Mouse (Mus musculus): ENCODE data around the gene Rnase11. TPM values are rescaled to one million over a fixed set of nuclear protein-coding genes. Genes with fewer than 3 reads are reported as not detected.

Rnase11 gene
- total RNA-seq, 2 experiments from 2014 or later = not detected

DNA sequence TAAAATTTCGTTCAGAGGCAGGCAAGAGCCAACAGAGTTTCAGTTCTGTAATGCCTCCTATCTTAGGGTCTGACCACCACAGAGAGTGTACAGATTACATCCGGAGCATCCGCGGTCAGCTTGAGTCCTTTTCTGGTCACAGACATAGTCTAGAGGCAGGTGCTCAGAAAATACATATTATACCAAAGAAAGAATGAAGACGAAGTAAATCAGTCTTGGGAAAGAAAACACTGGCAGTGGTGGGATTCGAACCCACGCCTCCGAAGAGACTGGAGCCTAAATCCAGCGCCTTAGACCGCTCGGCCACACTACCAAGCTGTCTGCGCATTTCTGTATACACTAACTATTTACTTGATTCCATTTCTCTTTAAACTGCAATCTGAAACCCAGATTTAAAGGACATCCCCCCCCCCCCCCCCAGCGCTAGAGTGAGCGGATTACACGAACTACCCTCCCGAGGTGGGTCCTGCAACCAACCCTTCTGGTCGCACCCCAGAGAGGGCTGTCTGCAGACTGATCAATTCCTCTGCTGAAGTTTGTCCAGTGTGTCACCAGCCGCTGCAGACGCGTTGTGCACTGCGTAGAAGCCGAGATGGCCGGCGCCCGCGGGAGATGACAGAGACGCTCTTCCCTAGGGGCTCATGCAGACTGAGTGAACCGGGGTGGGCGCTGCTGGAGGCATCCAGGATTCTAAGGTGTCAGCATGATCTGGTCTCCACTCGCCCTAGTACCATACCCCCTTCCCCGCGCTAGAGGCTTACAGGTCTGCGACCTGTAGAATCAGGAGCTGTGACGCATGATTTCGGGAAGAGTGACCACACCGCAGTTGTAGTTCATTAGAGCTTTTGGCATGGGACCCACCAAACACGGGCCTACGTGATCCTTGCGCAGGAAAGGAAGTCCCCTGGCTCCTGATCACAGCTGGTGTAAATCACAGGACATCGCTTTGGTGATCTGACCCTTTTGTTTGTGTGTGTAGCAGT, 32.9 kb upstream of the Rnase11 start:
- DNase-seq (ENCODE audit: low spot score in 2 of 2) = peak; percentile 59 to 84

DNA sequence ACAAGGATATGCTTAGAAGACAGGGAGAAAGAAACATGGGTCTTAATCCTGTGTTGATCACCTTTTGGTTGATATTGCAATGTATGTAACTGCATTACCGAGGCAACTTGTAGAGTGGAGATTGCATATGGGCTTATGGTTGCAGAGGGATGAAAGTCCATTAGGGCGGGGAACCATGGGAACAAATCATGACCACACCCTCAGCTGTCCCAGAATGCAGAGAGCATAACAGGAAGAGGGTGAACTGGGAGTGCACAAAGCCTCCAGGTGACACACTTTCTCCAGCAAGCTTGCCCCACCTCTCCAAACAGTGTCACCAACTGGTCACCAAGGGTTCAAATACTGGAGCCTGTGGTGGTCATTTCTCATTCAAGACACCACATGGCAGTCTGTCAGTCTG, 31.1 kb upstream of the Rnase11 start:
- DNase-seq (ENCODE audit: low spot score in 2 of 2) = no peak

DNA sequence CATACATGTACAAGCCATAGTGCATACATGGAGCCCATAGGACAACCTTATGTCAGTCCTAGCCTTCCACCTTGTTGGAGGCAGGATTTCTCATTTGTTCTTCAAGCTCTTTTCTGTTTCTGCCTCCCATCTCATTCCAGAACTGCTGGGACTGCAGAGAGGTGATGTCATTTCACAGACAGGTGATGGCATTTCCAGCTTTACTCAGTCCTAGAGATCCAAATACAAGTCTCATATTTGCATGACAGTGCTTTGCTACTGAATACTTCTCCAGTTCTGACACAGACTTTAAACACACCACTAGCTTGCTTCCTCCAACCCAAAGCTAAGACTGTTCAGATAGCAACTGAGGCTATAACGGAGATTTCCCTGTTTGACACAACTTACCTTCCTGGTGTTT, 29.2 kb upstream of the Rnase11 start:
- no peak for DNase-seq (ENCODE audit: low spot score in 2 of 2)

DNA sequence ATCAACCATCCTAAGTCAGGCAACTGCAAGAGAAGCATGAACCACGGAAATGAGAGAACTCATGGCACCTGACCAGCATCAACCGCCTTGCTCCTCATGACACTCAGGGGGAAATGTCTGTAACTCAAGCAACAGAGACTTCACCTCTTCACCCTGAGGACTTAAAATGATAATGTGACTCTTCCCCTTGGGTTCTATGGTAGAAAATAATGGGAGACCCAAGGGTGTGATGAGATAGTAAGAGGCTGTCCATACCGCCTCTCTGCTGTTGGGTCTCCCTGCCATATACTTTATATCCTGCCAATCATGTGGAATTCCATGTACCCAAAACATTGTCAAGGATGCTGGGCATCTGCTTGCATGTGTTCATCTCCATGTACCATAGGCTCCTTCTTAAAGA, 24.4 kb upstream of the Rnase11 start, which contains the start of gene Olfr750:
Gene Olfr750 (minus strand): TSS at position 101 of the 400 bp plus-strand sequence.
- DNase-seq (ENCODE audit: low spot score in 2 of 2) = no peak

GRCm38 (mm10) chr14:51069617-51070016, 19.7 kb upstream of the Rnase11 start:
- no peak for DNase-seq (ENCODE audit: low spot score in 2 of 2)

GRCm38 (mm10) chr14:51068956-51069355, 19.0 kb upstream of the Rnase11 start:
- no peak for DNase-seq (ENCODE audit: low spot score in 2 of 2)

DNA sequence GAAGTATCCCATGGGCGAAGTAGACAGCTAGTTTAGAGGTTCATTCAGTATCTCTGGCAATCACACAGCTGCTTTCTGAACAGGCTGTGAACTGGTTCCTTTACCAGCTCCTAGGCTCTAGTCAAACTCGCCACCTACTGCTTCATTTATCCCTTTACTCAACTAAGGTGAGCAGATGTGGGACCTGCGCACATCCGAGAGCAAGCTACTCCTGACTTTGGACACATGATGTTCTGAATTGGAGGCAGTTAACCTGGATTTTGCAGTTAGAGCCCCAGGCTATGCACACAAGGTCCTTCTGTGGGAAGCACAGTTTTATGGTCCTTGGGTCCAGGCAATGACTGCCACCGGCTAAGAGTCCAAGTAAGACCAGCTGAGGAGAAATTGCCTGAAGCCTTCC, 10.8 kb upstream of the Rnase11 start:
- DNase-seq (ENCODE audit: low spot score in 2 of 2) = no peak

DNA sequence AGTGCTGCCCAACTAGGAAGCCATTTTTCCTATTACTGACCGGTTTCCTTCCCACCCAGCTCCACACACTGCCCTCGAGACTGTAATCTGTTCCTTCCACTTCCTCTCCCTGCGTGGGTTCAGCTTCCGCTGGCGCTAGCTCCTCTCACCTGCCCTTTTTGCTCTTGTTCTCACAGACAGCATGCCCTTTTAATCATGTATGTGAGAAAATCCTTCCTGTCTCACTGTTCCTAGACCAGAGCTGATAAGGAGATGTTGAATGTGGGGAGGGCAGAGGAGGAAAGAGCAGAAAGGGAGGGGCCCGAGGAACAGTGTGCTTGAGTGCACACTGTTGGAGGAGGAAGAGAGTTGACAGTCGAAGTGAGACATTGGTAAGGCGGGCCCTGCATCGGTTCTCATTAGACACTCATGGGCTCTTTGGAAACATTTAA, 7.5 kb upstream of the Rnase11 start, which contains the start of gene Rnase12:
Gene Rnase12 (minus strand): TSS at position 261 of the 431 bp plus-strand sequence.
- no peak for DNase-seq (ENCODE audit: low spot score in 2 of 2)

DNA sequence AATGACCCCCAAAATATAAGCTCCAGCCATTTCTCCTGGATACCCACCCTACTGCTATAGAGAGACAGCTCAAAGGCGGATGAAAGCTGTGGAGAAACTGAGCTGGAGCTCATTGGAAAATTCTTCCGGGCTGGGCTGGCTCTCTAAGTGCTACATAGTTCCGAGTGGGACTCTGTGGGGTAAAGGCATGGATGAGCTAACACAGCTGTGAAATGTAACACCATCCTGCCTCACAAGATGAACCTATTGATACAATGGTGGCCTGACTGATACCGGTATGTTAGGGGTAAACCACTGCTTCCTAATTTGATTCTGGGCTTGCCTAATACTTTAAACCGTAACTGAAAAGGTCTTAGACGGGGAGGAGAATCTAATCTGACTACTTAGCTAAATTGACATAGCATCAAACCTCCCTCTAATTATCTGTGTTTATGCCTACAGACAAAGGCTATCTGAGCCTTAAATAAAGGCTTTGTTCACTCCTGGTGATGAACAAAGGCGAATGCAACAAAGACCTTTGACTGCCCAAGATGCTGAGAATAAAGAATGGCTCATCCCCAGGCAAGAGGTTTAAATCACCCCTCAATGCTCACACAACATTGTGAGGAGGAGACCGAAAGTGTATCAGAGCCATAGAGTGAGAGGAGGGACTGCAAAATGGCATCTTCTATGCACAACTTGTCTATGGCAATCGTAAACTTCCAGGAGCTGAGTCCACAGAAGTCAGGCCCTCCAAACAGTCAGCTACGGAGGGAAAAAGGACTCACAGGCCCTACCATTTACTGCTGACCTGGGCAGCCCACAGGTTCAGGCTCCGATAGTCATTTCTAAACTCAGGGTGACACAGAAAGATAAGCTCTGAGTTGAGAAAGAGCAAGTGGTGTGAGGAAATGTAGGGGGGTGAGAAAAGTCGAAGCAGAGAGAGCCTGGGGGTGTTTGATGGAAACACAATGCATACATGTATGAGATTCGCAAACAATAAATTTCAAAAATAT, 4.6 kb upstream of the Rnase11 start:
- DNase-seq (ENCODE audit: low spot score in 2 of 2) = no peak

GRCm38 (mm10) chr14:51053176-51053575, 3.2 kb upstream of the Rnase11 start:
- no peak for DNase-seq (ENCODE audit: low spot score in 2 of 2)

- DNase-seq (ENCODE audit: low spot score in 2 of 2) = no peak
Measured at GRCm38 (mm10) chr14:51051941-51052340, 2.0 kb upstream of the Rnase11 start.

GRCm38 (mm10) chr14:51047846-51048245, 2.1 kb downstream of the Rnase11 start:
- DNase-seq (ENCODE audit: low spot score in 2 of 2) = no peak

GRCm38 (mm10) chr14:51041769-51042168, 8.2 kb downstream of the Rnase11 start, which contains the start of gene Rnase9:
TSS of gene Rnase9 (minus strand) at chr14:51041869.
- DNase-seq (ENCODE audit: low spot score in 2 of 2) = no peak

DNA sequence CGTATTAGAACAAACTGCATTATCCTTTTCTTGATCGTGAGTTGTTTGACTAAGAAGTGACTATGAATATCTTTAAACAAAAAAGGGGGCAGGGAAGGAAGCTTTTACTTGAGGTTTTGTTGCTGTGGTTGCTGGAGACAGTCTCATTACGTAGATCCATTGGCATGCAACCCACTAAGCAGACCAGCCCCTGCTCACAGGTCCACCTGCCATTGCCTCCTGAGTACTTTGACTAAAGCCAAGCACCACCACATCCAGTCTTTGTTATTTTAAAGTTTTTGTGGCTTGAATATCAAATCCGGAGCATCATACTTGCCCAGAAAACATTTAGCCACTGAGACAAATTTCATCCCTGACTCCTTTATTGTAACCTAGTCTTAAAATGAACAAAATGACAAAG, 13.7 kb downstream of the Rnase11 start:
- no peak for DNase-seq (ENCODE audit: low spot score in 2 of 2)

DNA sequence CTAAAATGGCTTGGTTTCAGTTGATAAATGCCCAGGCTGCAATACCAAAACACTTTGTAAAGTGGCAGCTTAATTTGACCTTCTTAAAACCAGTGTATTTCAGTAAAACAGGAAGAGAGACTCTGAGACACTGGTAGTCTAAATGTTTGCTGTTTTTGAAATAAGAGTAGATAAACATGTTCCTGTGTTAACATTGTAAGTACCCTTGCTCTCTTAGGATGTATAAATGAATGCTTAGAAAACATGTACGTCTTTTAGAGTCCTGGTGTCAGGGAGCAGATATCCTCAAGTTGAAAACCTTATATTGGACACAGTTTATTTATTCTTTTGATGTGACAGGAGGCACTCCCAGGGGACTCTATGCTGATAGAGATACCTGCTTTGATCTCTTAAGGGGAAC, 14.8 kb downstream of the Rnase11 start:
- DNase-seq (ENCODE audit: low spot score in 2 of 2) = no peak

DNA sequence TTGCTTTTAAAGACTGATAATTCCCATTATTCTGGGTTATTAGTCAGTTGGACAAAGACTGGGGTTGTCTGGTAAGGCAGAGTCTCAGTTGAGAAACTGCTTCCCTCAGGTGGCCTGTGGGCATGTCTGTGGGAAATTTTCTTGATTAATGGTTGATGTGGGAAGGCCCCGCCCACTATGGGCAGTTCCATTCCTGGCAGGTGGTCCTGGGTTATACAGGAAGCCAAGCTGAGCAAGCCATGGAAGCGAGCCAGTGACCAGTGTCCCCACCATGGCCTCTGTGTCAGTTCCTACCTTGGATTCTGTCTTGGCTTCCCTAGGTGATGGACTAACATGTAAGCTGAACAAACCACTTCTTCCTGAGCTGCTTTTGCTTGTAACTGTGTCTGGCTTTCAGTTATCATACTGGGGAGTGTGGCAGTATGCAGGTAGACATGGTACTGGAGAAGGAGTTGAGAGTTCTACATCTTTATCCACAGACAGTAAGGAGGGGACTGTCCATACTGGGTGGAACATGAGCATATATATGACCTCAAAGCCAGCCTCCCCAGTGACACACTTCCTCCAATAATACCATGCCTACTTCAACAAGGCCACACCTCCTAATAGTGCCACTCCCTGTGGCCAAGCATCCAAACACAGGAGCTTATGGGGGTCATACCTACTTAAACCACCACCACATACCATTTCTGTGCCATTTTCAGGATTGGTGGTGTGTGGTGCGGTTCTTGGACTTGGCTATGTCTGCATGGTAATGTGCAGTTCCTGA, 22.4 kb downstream of the Rnase11 start:
- DNase-seq (ENCODE audit: low spot score in 2 of 2) = no peak

DNA sequence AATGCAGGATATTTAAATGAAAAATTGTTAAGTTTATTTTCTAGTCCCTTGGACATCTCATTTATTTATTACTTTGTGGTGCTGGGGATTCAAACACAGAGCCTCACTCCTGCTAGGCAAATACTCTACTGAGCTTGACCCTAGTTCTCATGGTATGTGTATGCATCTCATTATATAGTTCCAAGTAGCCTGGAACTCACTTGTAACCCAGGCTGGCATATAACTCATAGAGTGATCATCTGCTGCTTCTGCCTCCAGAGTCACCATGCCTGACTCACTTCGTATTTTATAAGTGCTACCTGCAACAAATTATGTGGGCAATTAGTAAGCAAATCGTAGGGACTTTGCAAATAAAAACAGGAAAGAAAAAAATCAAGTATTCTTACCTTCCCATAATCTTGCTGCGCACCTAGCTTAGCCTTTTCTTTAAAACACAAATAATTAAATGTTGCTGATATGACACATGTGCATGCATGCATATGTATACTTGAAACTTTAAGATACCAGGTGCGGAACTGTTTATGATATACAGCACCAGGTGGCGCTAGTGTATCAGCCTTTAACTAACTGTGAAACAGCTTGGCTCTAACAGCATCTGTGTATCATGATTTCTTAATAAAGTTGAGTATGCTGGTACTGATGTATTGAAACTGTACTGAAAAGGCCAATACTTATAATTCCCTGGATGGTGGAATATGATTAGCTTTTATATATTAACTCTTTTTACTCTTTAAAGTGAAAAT, 23.4 kb downstream of the Rnase11 start:
- peak; percentile 22 to 87 for DNase-seq (ENCODE audit: low spot score in 2 of 2)

DNA sequence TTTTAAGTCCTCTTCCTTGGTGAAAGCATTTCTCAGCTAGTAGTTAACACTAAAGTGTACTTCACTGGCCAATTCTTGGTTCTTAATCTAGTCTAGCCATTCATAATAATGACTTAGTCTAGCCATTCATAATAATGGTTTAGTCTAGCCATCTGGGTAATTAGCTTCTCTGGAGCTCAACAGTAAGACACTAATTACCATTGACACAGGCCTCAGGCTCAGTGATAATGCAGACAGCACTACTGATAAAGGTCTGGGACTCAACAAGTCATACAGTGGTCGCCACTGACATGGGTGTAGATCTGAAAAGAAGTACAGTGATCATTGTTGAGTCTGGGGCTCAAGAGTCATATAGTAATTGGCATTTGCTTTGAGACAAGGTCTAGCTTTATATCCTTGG, 25.1 kb downstream of the Rnase11 start:
- DNase-seq (ENCODE audit: low spot score in 2 of 2) = no peak

DNA sequence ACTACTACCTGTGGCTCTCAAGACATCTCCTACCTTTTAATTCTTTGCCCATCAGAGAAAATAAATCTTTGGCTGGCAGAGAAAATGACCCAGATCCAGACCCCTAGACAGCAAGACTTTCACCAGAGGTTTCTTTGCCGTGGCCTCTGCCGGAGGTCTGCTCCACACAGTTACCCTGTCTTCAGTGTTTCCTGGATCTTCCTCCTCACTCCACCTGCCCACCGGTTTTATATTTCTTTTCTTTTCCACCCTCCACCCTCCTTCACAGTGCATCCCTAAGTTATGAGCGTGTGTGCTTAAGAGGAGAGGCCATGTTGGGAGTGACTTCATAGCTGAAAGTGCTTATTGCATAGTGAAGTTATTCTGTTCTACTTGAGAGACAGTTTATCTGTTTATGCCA, 26.5 kb downstream of the Rnase11 start:
- no peak for DNase-seq (ENCODE audit: low spot score in 2 of 2)

GRCm38 (mm10) chr14:51017256-51017655, 32.7 kb downstream of the Rnase11 start:
- no peak for DNase-seq (ENCODE audit: low spot score in 2 of 2)

Measured in layer of hippocampus, adult 18-20 months (tissue).